Mouse (Mus musculus) G1E-ER4 (cell line): ENCODE data around the gene Gm20388. TPM values are rescaled to one million over a fixed set of nuclear protein-coding genes. Genes with fewer than 3 reads are reported as not detected.

ENCODE experiments used
- GATA1 ChIP-seq: IDR thresholded peaks from one replicate; pipeline ENCODE4 v1.8.0; 2012; ENCODE audit warnings: low read length, inconsistent platforms
- polyA plus RNA-seq: library from polyadenylated mRNA; stranded (reverse); fragments of >175 nt; gene quantifications from 2 replicates; pipeline ENCODE4 v1.2.3, GENCODE M21; 2012

Gm20388 gene
- polyA plus RNA-seq, 1 experiment = not detected

DNA sequence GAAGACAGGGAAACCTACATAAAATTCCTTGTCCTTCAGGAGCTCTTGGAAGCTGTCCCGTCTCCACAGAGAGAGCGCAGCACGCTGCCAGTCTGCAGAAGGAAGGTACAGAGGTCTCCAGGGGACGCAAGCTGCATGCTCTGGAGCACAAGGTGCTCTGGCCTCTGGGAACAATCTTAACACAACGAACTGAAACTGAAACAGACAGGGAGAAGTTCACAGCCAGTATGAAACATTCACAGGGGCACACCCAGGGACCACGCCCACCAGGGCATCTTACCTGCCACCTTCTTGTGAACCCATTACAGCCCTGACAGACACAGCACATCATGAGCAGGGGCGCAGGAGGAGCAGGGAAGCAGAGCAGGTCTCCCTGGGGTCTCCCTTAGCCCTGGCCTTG is 3373.3 kb downstream of the Gm20388 start:
- TF ChIP-seq GATA1 = no peak

- no peak for TF ChIP-seq GATA1
Measured at GRCm38 (mm10) chr8:123284493-123284892, 3373.9 kb downstream of the Gm20388 start.

DNA sequence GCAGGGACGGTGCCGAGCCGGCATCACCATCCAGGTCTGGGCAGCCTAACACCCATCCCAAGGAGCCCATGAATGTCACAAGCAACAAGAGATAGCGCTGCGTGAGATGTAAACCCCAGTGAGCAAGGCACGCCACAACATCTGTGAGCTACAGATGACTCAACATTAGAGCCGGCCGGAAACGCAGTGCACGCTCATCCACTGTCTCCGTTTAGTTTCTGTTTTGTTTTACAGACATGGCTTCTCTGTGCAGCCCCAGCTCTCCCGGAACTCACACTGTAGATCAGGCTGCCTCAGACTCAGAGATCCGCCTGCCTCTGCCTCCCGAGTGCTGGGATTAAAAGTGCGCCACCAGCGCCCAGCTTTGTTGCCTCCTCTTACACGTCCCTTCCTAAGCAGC is 3376.7 kb downstream of the Gm20388 start:
- TF ChIP-seq GATA1 = no peak

- TF ChIP-seq GATA1 = no peak
Measured at GRCm38 (mm10) chr8:123290166-123290565, 3379.5 kb downstream of the Gm20388 start.

DNA sequence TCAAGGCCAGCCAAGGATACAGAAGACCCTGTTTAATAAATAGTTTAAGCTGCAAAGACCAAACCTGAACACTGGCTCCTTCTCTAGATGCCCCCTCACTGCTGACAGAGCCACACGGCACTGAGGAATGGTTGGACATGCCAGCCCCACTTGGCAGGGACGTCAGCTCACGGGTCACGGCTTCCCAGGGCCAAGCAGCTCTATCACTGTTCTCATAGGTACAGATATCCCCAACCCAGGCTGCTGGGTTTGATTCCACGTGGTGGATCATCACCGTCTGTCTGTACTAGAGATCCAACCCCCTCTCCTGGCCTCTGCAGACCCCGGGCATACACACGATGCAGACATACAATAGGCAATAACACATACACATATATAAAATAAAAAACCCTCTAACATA is 3380.0 kb downstream of the Gm20388 start:
- TF ChIP-seq GATA1 = no peak

GRCm38 (mm10) chr8:123291716-123292115 is 3381.1 kb downstream of the Gm20388 start:
- no peak for TF ChIP-seq GATA1

DNA sequence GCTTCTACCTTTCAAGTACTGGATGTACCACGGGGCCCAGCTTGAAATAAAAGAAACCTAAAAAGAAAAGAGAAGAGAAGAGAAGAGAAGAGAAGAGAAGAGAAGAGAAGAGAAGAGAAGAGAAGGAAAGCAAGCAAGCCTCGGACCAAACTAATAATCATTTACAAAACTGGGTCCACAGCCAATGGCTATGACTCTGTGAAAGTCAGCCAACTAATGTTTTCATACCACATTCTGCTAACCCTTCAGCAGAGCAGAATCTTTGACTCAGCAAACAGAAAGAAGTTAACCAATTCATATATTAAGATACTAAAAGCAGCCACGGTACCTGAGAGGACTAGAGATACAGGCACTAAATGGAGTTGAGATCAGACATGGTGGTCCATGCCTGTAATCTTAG is 3381.6 kb downstream of the Gm20388 start:
- no peak for TF ChIP-seq GATA1

- TF ChIP-seq GATA1 = no peak
Measured at GRCm38 (mm10) chr8:123292785-123293184, 3382.1 kb downstream of the Gm20388 start.

DNA sequence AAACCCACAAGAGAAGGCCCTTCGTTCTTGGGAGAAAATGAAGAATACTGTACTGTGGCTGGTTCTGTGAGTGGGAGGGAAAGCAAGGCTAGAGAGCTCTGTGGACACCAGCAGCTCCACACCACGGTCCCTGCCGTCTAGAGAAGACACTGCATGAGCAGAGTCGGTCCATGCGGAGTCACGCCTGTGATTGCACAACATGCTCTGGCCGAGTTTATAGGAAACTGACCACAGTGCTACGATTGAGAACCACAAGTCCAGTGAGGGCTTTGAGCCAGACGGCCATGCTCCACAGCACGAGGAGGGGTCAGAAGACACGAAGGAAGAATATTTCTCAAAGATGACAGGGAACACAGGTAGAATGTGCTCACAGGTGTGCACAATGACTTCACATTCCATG is 3387.7 kb downstream of the Gm20388 start:
- no peak for TF ChIP-seq GATA1

DNA sequence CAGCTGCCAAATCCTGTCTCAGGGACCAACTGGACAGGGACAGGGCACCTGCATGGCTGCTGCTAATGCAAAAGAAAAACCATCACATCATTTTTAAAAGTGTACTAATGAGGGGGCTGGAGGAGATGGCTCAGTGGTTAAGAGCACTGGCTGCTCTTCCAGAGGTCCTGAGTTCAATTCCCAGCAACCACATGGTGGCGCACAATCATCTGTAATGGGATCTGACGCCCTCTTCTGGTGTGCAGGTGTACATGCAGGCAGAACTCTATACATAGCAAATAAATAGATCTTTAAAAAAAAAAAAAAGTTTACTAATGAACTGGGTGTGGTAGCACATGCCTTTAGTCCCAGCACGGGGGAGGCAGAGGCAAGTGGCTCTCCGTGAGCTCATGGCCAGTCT is 3398.1 kb downstream of the Gm20388 start:
- TF ChIP-seq GATA1 = no peak

DNA sequence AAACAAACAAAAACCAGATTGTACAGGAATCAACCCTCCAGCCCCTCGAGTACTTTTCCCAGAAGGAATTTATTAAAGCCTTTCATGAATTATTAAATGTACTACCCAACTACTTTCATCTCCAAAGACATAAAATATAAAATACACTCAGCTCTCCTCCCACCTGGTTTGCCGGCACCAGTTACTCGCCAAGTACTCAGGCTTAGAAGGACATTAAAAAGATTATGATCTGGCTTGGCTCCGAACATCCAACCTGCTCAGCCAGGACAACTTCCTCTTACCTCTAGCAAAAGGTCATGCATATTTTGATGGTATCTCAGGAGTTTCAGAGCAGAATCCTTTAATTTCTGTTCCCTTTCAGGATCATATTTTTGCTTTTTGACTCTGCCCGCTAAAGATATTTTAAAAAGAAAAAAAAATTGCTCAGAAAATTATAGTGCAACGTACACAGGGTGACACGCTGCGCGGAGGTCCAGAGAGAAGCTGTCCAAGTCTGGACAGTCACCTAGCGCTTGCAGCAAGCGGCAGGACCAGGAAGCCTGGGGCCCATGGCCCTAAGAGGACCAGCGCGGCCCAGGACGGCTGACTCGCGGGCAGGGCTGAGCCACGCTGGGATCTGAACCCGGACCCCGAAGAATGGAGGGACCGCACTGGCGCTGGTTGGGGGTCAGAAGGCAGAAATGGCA is 3407.3 kb downstream of the Gm20388 start:
- no peak for TF ChIP-seq GATA1

DNA sequence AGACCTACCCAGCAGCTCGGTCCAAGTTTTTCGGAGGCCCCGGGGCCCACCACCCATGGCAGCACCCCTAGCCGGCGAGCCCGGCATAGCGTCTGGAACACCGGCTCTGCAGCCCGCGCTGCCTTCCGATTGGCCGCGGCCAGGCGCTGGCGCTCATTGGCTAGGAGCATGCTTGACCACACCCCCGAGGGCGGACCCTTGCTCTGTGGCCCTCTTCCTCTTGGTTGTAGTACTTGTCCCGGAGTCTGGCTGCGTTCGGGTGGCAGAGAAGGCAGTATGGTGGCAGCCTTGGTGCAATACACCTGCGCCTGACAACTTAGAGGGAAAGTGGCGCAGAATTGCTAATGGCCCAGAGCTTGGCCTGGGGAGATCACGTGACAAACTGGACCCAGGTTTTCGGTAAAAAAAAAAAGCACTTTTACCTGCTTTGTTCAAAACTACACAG is 3407.8 kb downstream of the Gm20388 start, which contains the start of gene Fanca:
Gene Fanca, minus strand, starts transcription at position 110 of the 445 bp plus-strand sequence.
- no peak for TF ChIP-seq GATA1

GRCm38 (mm10) chr8:123319522-123320164 is 3409.0 kb downstream of the Gm20388 start:
- TF ChIP-seq GATA1 = no peak

DNA sequence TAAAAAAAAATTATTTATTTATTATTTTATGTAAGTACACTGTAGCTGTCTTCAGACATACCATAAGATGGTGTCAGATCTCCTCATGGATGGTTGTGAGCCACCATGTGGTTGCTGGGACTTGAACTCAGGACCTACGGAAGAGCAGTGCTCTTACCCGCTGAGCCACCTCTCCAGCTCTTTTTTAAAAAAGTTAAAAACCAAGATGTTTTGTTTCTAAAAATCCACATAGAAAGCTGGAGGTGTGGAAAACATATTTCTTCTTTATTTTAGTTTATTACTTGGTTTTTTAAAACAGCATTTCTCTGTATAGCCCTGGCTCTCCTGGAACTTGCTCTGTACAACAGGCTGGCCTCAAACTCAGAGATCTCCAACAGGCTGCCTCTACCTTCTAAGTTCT is 3417.9 kb downstream of the Gm20388 start:
- TF ChIP-seq GATA1 = no peak

- no peak for TF ChIP-seq GATA1
Measured at GRCm38 (mm10) chr8:123329350-123329749, 3418.7 kb downstream of the Gm20388 start.

- TF ChIP-seq GATA1 = no peak
Measured at GRCm38 (mm10) chr8:123329961-123330360, 3419.3 kb downstream of the Gm20388 start.

- no peak for TF ChIP-seq GATA1
Measured at GRCm38 (mm10) chr8:123330701-123331100, 3420.1 kb downstream of the Gm20388 start.
